Mouse (Mus musculus) adipose tissue, adult 10 weeks (tissue): ENCODE measurements around the gene Dhdds. TPM values are rescaled to one million over a fixed set of nuclear protein-coding genes. Genes with fewer than 3 reads are reported as not detected.

Source experiments
- polyA plus RNA-seq: library from polyadenylated mRNA; stranded (reverse); fragments of 350-450 nt; fragmentation: Illumina TruSeq; extraction: RNeasy Lipid Tissue Mini Kit (QIAGEN cat#74804); gene quantifications from one replicate; pipeline ENCODE4 v1.2.3, GENCODE M21; 2014; ENCODE audit warnings: low read depth, low replicate concordance

Gene Dhdds
- 36.1 TPM for polyA plus RNA-seq

GRCm38 (mm10) chr4:134000466-134001438 is at the start of gene Dhdds:
Dhdds (minus strand) TSS chr4:134000918.

GRCm38 (mm10) chr4:134018779-134019145 is 18.0 kb upstream of the Dhdds start, which contains the start of gene Lin28a:
Lin28a (minus strand) TSS chr4:134018841.

GRCm38 (mm10) chr4:133968150-133968921 is 32.4 kb downstream of the Dhdds start, which contains the start of gene Hmgn2:
Hmgn2 (minus strand) TSS chr4:133968650.

Other genes with a start within 250 kb of the Dhdds start
- gene Arid1a, start 244.1 kb downstream of the Dhdds start, polyA plus RNA-seq = 31.7 TPM
- 12.1 TPM for gene Rps6ka1, start 113.1 kb downstream of the Dhdds start, polyA plus RNA-seq
- 248 TPM for gene Hmgn2, start 32.3 kb downstream of the Dhdds start, polyA plus RNA-seq
- gene Lin28a, start 17.9 kb upstream of the Dhdds start, polyA plus RNA-seq = 0.07 TPM
- gene Zfp683, start 52.9 kb upstream of the Dhdds start, polyA plus RNA-seq = 0.56 TPM
- 3.0 TPM for gene Crybg2, start 59.9 kb upstream of the Dhdds start, polyA plus RNA-seq
- 3,973 TPM for gene Cd52, start 94.2 kb upstream of the Dhdds start, polyA plus RNA-seq
- gene Ubxn11, start 101.7 kb upstream of the Dhdds start, polyA plus RNA-seq = 23.7 TPM
- gene Sh3bgrl3, start 127.9 kb upstream of the Dhdds start, polyA plus RNA-seq = 448 TPM
- gene Cep85, start 186.2 kb upstream of the Dhdds start, polyA plus RNA-seq = 23.1 TPM
- not detected for gene Gm7534, start 202.1 kb upstream of the Dhdds start, polyA plus RNA-seq
- gene Catsper4, start 226.5 kb upstream of the Dhdds start, polyA plus RNA-seq = 1.6 TPM
- gene Cnksr1, start 237.5 kb upstream of the Dhdds start, polyA plus RNA-seq = 8.3 TPM
- not detected for gene E130218I03Rik, start 242.7 kb upstream of the Dhdds start, polyA plus RNA-seq
- 8.1 TPM for gene Zfp593, start 244.7 kb upstream of the Dhdds start, polyA plus RNA-seq
- not detected for gene Gm30191, start 246.0 kb upstream of the Dhdds start, polyA plus RNA-seq